Mouse (Mus musculus) ES-E14 (cell line): ENCODE data around the gene Ncs1.

Experiments
- CHD2 ChIP-seq: IDR thresholded peaks from 2 replicates; pipeline ENCODE4 v1.6.1; 2014; ENCODE audit warnings: mild to moderate bottlenecking, low read depth, low read length, inconsistent platforms
- ZC3H11A ChIP-seq: IDR thresholded peaks from 2 replicates; pipeline ENCODE4 v1.6.1; 2012; ENCODE audit warnings: low read depth, mild to moderate bottlenecking, inconsistent platforms, low read length, borderline replicate concordance

GRCm38 (mm10) chr2:31220844-31221243, 24.8 kb upstream of the Ncs1 start:
- no peak for TF ChIP-seq ZC3H11A
- TF ChIP-seq CHD2: no peak
